Mouse (Mus musculus): ENCODE results near the gene Agpat2. TPM values are rescaled to one million over a fixed set of nuclear protein-coding genes. Genes with fewer than 3 reads are reported as not detected.
A peak's percentile ranks its signal among the peaks of the same experiment; 100 is the strongest.

Gene Agpat2
- 6.0 and 7.4 TPM in 2 replicates for polyA plus RNA-seq (2015; fragmentation: Nextera tagmentation; extraction: Ambion mirVana)

DNA sequence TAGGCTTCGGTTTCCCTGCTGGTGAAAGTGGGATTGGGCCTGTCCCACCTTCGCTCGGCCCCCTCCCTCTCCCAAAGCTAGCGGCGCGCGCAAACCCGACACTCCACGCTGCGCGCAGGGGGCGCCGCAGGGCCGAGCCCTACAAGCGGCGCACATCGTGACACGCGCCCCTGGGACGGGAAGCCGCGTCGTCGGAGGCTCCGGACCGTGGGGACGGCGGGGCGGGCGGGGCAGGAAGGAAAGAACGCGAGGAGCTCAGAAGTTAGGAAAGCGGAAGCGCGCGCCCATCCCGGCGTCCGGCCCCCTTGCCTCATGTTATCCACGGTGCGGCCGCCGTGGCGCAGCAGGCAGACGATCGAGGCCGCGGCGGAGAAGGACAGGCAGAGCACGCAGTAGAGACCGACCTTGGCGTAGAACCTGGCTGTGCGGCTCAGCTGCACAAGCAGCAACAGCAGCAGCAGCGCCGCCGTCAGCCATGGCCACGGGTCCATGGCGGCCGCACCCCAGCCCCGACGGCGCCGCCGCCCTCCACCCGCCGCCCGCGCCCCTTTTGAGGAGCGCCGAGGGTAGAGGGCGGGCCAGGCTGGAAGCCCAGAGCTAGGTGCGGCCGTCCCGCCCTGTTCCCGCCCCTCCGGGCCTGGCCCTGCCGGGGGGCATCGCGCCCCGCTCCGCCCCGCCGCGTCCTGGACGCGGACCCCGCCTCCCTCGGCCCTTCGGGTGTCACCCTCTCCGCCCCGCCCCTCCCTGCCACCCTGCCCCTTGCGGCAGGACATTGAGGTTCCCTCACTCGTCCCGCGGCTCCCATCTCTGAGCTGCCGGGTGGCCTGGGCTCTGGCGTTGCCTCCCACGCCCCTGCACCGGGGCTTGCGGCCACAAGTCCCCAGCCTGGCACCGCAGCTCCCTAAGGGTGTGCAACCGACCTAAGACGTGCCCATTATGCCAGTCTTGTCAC, at the start of gene Agpat2:
Gene Agpat2 (minus strand): TSS at position 698 of the 952 bp plus-strand sequence.
- Histone ChIP-seq H3K27me3 (peaks cover 55% of the 10 kb centered on the region), H3K9me3 (no peaks in the 10 kb centered on the region)
- peak; percentile 60; the same call in 1 of the 2 replicates for ATAC-seq (ENCODE audit: low read depth)

DNA sequence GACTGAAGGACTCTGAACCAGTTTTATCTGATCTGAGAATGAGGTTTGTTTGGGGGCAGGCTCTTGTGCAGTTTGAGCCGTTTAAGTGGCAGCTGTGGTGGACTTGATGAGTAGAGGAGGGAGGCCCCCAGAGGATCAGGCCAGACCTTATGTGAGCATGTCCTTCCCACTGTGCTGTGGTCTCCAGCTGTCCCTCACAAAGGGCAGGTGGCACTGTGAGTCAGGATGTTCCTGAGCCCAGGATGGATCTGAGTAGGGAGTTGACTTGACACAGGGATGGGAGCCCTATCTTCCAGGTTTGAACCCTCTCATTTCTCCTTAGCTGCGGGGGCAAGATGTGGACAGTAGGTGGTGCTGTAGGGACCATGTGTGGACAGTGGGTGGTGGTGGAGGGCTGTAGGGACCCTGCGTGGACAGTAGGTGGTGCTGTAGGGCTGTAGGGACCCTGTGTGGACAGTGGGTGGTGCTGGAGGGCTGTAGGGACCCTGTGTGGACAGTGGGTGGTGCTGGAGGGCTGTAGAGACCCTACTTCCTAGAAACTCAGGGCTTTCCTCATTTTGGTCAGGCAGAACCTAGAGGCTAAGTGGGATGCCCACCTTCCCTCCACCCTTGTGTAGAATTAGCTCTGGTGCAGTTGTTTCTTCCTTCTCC, 42.6 kb upstream of the Agpat2 start:
- Histone ChIP-seq H3K4me3 (no peak overlapping the region), H3K27ac (replicated peaks) (no peak overlapping the region), H3K27me3 (no peaks in the 10 kb centered on the region), H3K4me2 (no peak overlapping the region), H3K36me3 (no peaks in the 10 kb centered on the region), H3K9me3 (no peaks in the 10 kb centered on the region), H3K4me1 (replicated peaks) (no peaks in the 10 kb centered on the region), H3K9ac (no peak overlapping the region)
- peak; percentile 97 for ATAC-seq (ENCODE audit: low read depth)
- 26% methylated on average over 3 of the region's 3 CpGs for WGBS

More for the DNA sequence above, at the start of gene Agpat2:
- Histone ChIP-seq H3K4me1 (replicated peaks) (peaks cover 29% of the 10 kb centered on the region), H3K4me2 (peak within 1 kb of the TSS; percentile 69), H3K27ac (replicated peaks) (no peak within 1 kb of the TSS), H3K9ac (peak within 1 kb of the TSS; percentile 70), H3K36me3 (no peaks in the 10 kb centered on the region), H3K4me3 (peak within 1 kb of the TSS; percentile 47)
- under 1% methylated on average over 90 of the region's 103 CpGs for WGBS

DNA sequence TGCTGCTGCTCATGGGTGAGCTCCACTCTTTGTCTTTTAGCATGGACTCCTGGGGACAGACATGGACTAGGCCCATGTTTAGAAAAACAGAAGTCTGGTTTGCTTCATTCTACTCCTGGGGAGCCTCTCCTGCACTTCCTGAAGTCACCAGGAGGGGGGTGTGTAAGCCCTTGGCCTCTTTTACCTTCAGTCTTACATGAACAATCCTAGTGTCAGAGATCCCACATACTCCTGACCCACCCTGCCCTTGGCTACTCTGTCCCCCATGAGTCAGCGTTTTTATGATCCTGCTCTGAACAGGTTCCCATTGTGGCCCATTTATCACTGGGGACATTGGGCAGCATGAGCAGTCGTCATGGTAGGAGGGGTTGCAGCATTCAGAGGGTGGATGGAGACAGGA, 39.7 kb upstream of the Agpat2 start:
- no peak overlapping the region for H3K9ac ChIP-seq
- H3K27me3 ChIP-seq = no peaks in the 10 kb centered on the region
- no peak overlapping the region for H3K4me3 ChIP-seq
- WGBS = 48% methylated on average over 2 of the region's 2 CpGs
- no peak overlapping the region for H3K4me2 ChIP-seq
- no peak for ATAC-seq (ENCODE audit: low read depth)
- H3K36me3 ChIP-seq = no peaks in the 10 kb centered on the region
- H3K9me3 ChIP-seq = no peaks in the 10 kb centered on the region
- H3K27ac ChIP-seq (replicated peaks) = no peak overlapping the region
- H3K4me1 ChIP-seq (replicated peaks) = peaks cover 8% of the 10 kb centered on the region

DNA sequence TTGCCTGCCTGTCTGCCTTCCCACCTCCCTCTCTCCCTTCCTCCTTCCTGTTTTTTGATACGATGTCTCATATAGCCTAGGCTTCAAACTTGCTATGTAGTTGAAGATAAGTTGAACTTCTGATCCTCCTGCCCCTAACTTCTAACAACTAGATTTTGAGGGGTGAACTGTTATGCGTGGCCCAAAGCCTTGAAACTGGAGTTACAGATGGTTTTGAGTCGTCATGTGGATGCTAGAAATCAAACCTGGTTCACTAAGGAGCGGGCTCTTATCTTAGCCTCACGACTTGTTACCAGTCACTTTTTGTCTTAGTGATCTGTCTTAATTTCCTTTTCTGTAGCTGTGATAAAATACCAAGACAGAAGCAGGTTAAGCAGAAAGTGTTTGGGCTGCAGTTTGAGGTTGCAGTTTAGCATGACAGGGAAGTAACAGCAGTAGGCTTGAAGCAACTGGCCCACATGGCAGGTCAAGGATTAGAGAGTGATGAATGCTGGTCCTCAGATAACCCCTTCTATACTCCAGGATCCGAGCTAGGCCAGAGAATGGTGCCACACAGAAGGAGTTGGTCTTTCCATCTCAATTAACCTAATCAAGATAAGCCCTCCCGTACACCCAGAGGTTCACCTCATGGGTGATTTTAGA, 36.9 kb upstream of the Agpat2 start:
- no peak for ATAC-seq (ENCODE audit: low read depth)
- H3K36me3 ChIP-seq = peaks cover 27% of the 10 kb centered on the region
- H3K4me2 ChIP-seq = no peak overlapping the region
- no peak overlapping the region for H3K27ac ChIP-seq (replicated peaks)
- WGBS = 85% methylated on average over 7 of the region's 7 CpGs
- peaks cover 34% of the 10 kb centered on the region for H3K4me1 ChIP-seq (replicated peaks)
- peak overlapping the region; percentile 93; the same call in 1 of the 2 replicates for H3K9ac ChIP-seq
- H3K4me3 ChIP-seq = no peak overlapping the region
- no peaks in the 10 kb centered on the region for H3K9me3 ChIP-seq
- no peaks in the 10 kb centered on the region for H3K27me3 ChIP-seq

DNA sequence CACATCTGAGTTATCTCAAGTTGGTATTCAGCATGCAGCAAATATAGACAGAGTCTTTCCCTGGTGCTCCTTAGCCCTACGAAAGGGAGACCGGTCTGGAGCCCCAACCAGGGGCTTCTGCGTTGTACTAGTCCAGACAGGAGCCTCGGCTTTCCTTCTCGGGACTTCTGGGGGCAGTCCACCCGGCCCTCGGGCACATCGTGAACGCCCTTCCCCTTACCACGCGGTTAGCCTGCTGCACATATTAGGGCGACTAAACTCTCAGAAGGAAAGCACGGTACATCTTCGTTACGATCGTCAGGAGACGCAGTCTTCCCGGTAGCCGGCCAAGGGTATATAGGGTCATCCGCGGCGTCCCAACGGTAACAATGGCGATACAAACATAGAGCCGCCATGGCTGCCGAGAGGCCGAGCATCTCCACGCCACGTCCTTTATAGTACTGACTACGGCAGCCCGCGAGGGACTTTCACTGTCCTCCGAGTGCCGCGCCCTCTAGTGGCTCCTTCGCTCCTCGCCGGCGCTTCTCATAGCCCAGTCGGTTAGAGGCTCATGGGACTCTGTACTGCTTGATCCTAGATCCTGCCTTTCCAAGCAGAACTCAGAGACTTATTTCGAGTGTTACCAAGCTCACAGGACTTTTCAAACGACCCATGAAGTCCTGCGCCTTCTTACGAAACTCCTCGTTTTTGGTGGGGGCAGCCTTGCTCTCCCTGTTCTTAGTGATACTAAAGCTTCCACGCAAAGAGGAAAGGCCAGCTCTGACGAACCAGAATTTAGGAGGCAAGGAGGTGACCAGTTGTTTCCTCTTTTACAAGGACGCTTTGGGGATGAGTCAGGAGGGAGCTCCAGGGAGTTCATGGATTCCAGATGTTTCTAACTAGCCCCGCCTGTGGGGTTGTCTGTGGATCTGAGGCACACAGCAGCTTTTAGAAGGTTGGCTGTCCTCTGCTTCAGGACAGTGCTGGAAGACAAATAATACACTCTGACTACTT, 35.9 kb upstream of the Agpat2 start:
- Histone ChIP-seq H3K9ac (peak overlapping the region; percentile 93), H3K36me3 (peaks cover 37% of the 10 kb centered on the region), H3K4me3 (peak overlapping the region; percentile 74), H3K4me2 (peak overlapping the region; percentile 87), H3K4me1 (replicated peaks) (peaks cover 44% of the 10 kb centered on the region), H3K9me3 (no peaks in the 10 kb centered on the region), H3K27ac (replicated peaks) (peak overlapping the region; percentile 83), H3K27me3 (no peaks in the 10 kb centered on the region)
- peak; percentile 82 for ATAC-seq (ENCODE audit: low read depth)
- 5% methylated on average over 49 of the region's 49 CpGs for WGBS

DNA sequence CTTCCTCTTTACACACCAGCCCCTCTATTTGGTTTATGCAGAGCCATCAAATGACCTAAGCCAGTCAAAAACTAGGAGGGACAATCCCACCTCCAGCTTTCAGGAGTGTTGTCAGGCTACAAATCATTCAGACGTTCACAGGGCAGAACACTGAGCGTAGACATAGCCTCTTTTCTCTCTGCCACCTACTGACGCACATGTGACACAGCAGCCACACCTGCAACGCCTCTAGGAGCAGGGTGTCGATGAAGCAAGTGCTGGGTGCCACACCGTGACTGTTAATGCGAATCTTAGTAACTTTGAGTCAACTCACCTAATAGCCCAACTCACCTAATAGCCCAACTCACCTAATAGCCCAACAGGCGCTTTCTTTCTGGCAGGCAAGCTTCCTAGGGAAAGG, 34.9 kb upstream of the Agpat2 start:
- H3K36me3 ChIP-seq = peaks cover 47% of the 10 kb centered on the region
- no peaks in the 10 kb centered on the region for H3K9me3 ChIP-seq
- WGBS = 6% methylated on average over 8 of the region's 8 CpGs
- H3K9ac ChIP-seq = peak overlapping the region; percentile 93
- peaks cover 53% of the 10 kb centered on the region for H3K4me1 ChIP-seq (replicated peaks)
- ATAC-seq (ENCODE audit: low read depth) = peak; percentile 45; the same call in 1 of the 2 replicates
- peak overlapping the region; percentile 46 for H3K27ac ChIP-seq (replicated peaks)
- peak overlapping the region; percentile 87 for H3K4me2 ChIP-seq
- H3K27me3 ChIP-seq = no peaks in the 10 kb centered on the region
- peak overlapping the region; percentile 74 for H3K4me3 ChIP-seq

DNA sequence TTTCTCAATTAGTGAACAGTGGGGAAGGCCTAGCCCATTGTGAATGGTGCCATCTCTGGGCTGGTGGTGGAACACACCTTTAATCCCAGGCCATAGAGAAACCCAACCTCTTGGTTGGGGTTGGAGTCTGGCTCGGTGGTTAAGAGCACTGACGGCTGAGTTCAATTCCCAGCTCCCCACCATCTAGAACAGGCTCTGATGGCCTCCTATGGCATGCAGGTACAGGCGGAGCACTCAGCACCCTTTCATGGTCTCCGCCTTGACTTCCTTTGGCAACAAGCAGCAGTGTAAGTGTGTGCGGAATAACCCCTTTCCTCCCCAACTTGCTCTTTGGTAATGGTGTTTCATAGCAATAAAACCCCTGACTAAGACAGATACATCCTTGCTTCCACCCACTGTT, 34.4 kb upstream of the Agpat2 start:
- Histone ChIP-seq H3K9ac (peak overlapping the region; percentile 93), H3K4me1 (replicated peaks) (peaks cover 59% of the 10 kb centered on the region), H3K4me3 (peak overlapping the region; percentile 74), H3K36me3 (peaks cover 52% of the 10 kb centered on the region), H3K27ac (replicated peaks) (peak overlapping the region; percentile 46), H3K4me2 (peak overlapping the region; percentile 87), H3K27me3 (no peaks in the 10 kb centered on the region), H3K9me3 (no peaks in the 10 kb centered on the region)
- WGBS = 73% methylated on average over 5 of the region's 5 CpGs
- no peak for ATAC-seq (ENCODE audit: low read depth)

DNA sequence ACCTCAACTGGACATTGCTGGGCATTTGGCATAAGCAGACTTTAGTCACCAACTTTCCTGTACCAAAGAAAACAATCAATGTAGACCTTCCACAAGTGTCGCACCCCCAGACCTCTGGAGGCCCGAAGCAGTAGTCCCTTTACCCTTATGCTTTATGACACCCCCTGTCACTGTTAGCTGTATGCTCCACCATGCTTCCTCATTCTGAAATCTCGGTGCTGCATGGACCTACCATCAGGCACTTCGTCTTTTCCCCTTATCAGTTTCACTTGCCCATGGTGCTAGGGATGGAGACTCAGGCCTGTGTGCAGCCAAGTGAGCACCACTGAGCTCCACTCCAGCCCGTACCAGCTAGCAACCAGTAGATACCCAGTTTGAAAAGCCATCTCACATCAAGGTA, 33.8 kb upstream of the Agpat2 start:
- peaks cover 64% of the 10 kb centered on the region for H3K4me1 ChIP-seq (replicated peaks)
- H3K4me3 ChIP-seq = peak overlapping the region; percentile 74; the same call in 1 of the 2 replicates
- peak overlapping the region; percentile 87 for H3K4me2 ChIP-seq
- peaks cover 52% of the 10 kb centered on the region for H3K36me3 ChIP-seq
- H3K27me3 ChIP-seq = no peaks in the 10 kb centered on the region
- WGBS = 86% methylated on average over 5 of the region's 5 CpGs
- no peaks in the 10 kb centered on the region for H3K9me3 ChIP-seq
- no peak for ATAC-seq (ENCODE audit: low read depth)
- no peak overlapping the region for H3K27ac ChIP-seq (replicated peaks)
- peak overlapping the region; percentile 93 for H3K9ac ChIP-seq

DNA sequence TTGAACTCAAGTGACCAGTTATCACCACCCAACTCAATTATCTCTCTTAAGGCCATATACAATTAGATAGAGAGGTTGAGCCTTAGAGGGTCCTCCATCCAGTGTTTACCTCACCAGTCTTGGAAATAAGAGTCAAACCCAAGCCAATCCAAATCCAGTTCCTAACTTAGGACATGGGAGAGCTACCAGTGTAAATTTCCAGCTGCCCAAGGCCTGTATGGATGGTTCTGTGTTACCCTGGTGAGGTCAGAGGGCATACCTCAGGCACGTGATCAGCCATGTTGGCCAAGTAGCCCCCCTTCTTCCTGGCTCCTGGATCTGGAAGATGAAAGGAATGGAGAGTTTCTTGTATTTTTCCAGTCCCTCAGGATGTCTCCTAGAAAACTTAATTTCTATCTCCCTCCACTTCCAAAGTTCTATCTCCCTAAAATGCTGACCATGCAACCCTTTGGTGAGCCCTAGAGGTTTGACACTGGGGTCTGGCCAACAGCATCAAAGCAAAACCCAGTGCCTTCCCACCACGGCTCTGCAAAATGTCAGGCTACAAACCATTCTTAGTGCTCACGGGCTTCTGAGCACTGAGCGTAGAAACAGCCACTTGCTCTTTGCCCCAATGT, 33.2 kb upstream of the Agpat2 start:
- no peaks in the 10 kb centered on the region for H3K9me3 ChIP-seq
- H3K36me3 ChIP-seq = peaks cover 52% of the 10 kb centered on the region
- H3K27me3 ChIP-seq = no peaks in the 10 kb centered on the region
- peak overlapping the region; percentile 93; the same call in 1 of the 2 replicates for H3K9ac ChIP-seq
- H3K4me1 ChIP-seq (replicated peaks) = peaks cover 70% of the 10 kb centered on the region
- H3K4me3 ChIP-seq = no peak overlapping the region
- peak overlapping the region; percentile 87 for H3K4me2 ChIP-seq
- 86% methylated on average over 4 of the region's 4 CpGs for WGBS
- ATAC-seq (ENCODE audit: low read depth) = no peak
- H3K27ac ChIP-seq (replicated peaks) = no peak overlapping the region

DNA sequence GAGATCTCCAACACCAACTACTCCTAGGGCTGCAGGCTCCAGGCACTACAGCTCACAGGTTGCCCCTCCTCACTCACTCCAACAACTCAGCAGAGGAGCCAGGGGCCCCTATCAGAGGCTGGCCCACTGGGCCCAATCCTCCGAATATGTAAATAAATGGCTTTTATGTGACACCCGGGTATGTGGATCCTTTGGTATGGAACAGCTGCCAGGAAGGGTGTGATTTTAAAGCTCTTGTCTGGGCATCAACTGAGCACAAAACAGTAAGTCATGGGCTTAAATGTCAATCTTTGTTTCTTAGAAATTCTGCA, 32.1 kb upstream of the Agpat2 start:
- Histone ChIP-seq H3K9ac (no peak overlapping the region), H3K4me2 (no peak overlapping the region), H3K27ac (replicated peaks) (no peak overlapping the region), H3K9me3 (no peaks in the 10 kb centered on the region), H3K36me3 (peaks cover 52% of the 10 kb centered on the region), H3K4me1 (replicated peaks) (peaks cover 81% of the 10 kb centered on the region), H3K27me3 (no peaks in the 10 kb centered on the region), H3K4me3 (no peak overlapping the region)
- WGBS = 51% methylated on average over 2 of the region's 2 CpGs
- ATAC-seq (ENCODE audit: low read depth) = no peak

Data from neural tube, embryonic 13.5 days (tissue).